Mouse (Mus musculus) cerebellum, adult 11-12 months (tissue): ENCODE data around the gene Memo1.
"Not testable (repeated sequence)": the region's sequence is repeated elsewhere in the genome, so short reads cannot be mapped to it uniquely, and the experiment has no call there.

Experiments
- DNase-seq: peaks from one replicate; pipeline ENCODE4 v3.0.0; 2022

Gene Memo1

DNA sequence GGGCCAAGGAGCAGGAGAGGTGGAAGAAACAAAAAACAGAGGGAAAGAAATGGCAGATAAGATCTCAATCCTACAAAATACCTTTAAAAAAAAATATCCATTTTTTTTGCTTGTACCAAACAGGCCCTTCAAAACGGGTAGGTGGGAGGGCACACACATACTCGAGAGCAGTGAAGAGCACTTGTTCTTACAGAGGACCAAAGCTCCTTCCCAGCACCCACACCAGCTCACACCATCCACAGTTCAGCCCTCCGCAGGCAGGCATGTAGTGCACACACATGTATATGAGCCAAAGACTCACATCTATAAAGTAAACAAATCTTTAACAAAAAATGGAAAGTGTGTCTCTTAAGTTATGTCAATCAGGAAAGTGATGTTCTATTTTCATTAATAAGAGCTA is 52.5 kb downstream of the Memo1 start:
- no peak for DNase-seq

DNA sequence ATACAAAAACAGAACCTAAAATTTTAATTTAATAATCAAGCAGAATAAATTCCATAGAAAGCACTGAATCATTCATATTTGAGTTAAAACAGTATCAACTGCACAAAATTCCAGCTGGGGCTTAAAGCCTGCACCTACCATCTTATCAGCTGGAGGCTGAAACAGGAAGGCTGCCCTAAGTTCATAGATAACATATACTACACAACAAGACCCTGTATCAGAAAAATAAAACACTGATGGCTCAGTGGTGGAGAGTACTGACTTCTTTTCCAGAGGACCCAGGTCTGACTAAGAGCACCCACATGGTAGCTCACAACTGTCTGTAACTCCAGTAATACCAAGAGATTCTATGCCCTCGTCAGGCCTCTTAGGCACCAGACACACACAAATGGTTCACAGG is 55.0 kb downstream of the Memo1 start:
- no peak for DNase-seq

DNA sequence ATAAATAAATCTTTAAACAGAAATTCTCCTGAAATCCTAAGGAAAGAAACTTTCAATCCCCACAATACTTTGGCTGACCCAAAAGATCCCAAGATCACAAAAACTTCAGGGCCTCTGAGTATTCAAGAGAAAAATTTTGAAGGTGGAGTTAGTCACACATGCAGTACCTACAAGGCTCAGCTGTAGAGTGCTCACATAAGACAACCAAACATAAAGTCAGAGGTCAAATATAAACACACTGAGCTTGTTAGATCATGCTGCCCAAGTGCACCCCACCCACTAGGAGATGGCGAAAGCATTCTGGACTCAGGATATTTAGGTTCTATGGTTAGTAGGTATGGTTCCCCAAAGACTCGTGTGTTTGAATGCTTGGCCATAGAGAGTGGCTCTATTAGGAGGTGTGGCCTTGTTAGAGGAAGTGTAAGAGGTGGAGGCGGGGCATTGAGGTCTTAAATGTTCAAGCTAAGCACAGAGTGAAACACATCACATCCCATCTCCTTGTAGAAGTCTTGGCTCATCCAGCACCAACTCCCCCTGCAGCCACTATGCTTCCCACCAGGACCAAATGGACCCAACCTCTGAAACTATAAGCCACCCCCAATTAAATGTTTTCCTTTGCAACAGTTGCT is 67.1 kb downstream of the Memo1 start:
- DNase-seq, result no peak

DNA sequence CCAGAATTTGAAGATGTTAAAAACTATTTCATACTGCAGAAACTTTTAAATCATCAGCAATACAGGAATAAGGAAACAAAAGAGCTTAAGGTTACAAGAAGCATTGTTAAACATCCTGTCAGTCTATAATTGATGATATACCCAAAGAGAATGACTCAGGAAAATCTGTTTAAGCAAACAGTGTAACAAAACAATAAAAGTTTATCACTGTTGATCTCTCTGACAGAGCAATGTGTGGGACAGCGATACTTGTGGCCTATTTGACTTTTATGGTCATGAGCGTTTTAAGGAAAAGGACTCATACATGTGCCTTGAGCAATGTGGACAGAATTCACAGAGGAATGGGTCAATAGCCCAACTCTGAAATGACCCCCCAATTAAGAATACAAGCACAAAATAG is 78.0 kb downstream of the Memo1 start:
- no peak for DNase-seq

DNA sequence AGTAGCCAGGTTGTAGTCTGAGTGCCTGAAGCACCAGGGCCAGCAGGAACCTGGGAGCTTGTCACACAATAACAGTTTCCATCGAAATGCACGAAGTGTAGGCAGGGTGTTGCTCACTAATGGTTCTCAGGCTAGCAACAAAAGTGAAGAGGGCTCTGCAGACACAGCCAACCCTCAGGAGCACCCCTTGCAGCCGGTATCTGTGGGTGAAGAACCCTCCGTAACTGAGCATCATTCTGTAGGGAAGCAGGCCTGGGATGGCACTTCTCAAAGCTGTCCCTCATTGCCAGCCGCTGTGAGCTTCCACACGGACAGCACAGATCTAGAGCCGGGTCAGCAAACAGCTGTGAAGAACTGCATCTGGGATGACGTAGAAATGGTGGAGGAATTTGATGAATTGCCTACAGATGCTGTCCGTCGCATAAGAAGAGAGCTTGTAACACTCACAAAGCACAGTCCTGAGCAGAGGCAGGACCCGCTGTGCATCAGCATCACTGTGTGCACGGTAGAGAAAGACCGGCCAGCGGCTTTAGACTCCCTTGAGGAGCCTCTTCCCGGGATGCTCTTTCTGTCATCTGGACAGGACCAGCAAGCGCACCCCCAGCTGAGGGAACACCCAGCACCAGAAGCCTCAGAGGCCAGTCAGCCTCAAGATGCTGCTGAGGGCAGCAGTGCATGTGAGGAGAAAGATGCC is 82.3 kb downstream of the Memo1 start:
- not testable (repeated sequence) for DNase-seq

DNA sequence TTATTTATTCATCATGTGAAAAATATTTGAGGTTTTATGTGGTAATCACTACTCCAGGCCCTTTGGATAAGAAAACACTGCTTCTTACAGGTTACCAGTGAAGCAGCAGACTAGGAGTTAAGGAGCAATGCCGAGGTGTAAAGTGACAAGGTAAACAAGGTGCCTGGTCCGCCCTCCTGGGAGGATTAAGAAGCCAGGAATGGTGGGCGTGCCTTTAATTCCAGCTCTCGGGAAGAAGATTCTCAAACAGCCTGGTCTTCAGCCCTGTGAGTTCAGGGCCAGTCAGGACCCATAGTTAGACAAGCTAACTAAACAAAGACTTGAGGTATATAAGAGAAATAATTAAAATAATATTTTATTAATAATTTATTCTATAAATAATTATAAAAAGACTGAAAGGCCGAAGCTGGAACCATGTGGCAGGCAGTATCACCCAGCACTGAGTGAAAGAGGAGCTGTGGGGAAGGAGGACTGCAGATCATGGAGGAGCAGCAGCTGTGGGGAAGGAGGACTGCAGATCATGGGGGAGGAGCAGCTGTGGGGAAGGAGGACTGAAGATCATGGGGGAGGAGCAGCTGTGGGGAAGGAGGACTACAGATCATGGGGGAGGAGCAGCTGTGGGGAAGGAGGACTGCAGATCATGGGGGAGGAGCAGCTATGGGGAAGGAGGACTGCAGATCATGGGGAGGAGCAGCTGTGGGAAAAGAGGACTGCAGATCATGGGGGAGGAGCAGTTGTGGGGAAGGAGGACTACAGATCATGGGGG is 86.0 kb downstream of the Memo1 start:
- no peak for DNase-seq

DNA sequence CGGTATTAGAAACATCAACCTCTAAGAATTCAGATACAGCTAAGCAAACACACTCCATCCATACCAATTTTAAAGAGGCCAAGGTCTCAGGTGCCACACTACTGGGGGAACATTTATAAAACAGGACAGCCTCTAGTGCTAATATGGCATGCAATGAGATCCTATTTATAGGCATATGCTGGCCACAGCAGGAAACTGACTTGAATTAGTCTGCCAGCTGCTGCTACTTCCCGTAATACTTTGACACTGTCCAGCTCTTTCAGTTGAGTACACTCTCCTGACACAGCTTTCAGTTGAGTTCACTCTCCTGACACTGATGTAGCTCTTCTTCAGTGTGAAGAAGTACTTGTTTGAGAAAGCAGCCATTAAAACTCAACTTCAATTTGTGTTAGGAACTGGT is 99.4 kb downstream of the Memo1 start:
- no peak for DNase-seq

DNA sequence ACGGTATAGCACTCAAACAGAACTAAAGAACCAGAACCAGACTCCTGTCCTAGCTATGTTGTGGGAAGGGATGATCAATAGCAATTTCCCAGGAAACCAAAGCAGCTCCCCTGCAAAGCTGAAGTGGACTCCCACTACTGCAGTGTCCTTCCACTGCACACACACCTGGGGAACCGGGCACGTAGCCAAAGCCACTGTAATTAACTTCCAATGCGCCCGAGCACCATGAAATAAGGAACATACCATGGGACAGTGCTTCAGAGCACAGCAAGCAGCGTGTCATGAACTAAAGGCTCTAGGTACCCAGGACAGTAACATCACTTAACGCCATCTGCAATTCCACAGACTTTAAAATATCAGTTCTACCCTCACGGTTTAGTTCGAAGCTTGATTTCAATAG is 100.6 kb downstream of the Memo1 start:
- no peak for DNase-seq

DNA sequence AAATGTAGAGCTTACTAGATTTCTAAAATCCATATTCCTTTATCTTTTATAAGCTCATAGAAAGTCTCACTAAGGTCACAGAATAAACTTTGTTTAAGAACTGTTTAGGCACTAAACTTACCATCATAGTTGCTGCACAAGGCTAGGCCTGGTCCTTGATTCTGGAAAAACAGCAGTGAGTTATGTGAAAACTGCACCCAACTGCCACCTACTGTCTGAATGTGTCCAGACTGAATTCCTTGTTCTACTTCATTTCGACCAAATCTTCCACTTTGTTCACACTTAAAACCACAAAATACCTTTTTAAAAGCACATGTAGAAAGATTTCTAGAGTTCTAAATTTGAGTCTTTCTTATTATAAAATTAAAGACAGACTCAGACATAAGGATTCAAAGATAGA is 101.9 kb downstream of the Memo1 start:
- no peak for DNase-seq

DNA sequence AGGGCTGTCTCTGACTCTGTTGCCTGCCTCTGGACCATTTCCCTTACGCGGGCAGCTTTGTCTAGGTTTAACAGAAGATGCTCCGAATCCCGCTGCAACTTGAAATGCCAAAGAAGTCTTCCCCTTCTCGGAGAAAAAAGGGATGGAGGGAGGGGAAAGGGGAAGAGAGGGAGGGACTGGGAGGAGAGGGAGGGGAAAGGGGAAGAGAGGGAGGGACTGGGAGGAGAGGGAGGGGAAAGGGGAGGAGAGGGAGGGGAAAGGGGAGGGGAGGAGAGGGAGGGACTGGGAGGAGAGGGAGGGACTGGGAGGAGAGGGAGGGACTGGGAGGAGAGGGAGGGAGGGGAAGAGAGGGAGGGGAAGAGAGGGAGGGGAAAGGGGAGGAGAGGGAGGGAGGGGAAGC is 103.9 kb downstream of the Memo1 start:
- no peak for DNase-seq

DNA sequence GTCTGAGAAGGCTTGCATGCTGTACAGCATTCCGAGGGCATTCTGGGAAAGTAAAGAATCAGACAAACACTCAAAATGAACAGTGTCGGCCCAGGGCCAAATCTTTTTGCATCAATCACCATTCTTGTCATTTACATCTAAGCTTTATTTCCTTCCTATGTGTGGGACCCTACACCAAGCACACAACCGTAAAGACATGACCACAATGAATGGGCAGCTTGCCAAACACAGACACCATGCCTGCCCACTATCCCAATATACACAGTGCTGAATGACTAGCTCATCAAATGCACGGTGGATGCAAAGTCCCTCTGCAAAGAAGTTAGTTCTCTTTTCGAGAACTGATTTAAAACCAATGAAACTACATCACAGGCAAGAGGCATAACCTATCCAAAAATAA is 109.1 kb downstream of the Memo1 start:
- no peak for DNase-seq

DNA sequence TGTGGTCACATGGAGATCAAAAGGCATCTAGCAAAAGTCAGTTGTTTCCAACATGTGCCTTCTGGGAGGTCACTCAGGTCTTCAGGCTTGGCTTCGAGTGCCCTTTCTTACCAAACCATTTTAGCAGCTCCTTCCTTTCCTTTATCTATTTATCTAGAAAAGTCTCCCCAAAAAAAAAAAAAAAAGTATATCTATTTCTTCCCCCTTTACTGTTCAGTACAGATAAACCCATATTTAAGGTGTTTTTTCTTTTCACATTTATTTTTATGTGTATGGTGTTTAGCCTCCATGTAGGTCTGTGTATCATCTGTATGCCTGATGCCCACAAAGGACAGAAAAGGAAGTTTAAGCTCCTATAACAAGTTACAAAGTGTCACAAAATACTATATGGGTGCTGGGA is 110.6 kb downstream of the Memo1 start:
- no peak for DNase-seq

DNA sequence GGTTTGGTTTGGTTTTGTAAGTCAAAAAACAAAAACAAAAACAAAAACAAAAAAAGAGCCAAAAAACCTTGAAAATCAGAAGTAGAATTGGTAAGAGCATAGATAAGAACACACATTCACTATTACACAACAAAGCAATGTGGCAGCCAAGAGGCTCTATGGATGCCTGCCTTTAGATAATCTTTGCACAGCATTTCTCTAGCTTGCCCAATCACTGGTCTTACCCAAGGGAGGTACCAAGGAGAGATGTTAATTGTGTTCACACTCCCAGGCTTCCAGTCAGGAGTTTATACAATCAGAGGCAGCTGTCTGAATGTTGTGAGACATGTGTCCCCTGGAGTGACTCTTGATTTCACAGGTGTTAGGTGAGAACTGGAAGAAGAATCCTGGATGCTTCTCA is 114.4 kb downstream of the Memo1 start:
- DNase-seq, result no peak

DNA sequence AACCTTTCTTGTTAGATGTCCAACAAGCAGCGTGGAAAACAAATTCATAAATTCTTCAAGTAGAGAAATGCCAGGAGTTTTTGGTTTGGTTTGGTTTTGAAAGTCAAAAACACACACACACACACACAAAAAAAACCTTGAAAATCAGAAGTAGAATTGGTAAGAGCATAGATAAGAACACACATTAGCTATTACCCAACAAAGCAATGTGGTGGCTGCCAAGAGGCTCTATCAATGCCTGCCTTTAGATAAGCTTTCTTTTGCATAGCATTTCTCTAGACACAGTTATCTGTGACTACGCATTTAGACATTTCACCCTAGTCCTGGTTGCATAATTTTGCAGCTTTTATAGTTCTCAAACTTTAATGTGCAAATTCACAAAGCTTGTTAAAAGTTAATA is 115.7 kb downstream of the Memo1 start:
- not testable (repeated sequence) for DNase-seq

DNA sequence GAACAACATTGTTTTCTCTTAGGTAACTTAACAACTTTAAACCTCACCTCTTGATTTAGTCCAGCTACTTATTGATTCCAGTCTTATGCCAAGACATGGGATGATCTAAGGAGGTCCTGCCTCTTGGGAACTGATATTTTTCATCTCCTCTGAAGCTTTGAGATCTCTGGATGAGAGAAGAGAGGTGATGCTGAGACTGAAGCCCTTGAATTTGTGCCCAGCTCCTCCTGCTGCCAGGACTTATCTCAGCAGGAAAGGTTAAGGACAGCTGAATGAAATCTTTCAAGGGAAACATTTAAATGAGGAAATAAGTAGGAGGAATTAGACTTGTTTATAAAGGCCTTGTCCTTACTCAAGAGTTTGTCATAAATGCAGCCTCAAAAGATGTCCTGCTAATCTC is 121.6 kb downstream of the Memo1 start:
- DNase-seq, result no peak

DNA sequence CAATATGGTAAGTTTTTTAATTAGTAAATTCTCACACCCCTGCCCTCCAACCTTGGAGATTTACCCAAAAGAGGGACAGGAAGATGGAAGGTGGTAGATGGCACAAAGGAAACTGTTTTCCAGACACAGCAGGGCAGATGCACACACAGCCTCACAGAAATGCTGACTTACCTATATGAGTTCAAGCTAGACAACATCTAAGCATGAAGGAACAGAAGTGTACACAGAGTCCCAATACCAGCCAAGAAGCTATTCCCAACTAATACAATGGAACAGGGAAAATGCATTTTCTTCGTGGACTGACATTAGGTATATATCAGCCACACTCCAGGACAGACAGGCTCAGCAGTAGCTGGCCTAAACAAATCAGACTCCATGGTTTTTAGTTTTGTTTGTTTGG is 122.5 kb downstream of the Memo1 start:
- no peak for DNase-seq

DNA sequence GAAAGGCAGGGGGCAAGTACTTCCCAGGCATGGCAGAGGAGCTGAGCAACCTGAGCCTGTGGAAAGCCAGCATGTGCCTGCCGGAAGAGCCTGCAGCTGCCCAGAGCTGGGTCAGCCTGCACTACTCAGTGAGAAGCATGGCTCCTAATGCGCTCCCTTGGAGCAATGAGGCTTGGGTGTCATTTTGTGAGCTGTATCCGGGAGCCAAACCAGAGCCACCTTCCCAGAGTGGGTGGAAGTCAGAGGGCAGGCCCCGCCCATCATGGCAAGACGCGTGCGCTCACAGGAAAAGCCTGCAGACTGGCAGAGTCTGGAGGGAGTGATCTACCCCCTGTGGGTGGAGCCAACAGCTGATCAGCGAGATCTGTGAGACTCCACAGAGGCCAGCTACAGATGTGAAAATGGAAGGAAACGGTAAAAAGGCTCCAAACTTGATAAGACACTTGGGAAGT is 135.9 kb downstream of the Memo1 start:
- DNase-seq, result no peak

DNA sequence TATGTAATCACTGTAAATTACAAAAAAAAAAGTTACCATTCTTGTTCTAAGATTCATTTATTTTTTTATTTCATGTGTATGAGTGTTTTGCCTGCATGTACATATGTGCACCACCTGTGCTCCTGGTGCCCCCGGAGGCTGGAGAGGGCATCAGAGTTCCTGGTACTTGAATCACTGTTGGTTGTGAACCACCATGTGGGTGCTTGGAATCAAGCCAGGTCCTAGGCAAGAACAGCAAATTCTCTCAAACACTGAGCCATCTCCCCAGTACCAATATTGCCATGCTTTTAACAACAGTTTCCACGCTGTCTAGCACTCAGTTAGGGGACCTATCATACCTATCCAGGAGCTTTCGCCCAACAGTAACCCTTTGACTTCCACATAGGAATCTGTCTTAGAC is 137.2 kb downstream of the Memo1 start:
- DNase-seq, result no peak
